Mouse (Mus musculus) skeletal muscle tissue, adult 2 months (tissue): Measurements from ENCODE around the gene Dcst1.

Experiments
- DNase-seq: peaks from one replicate; pipeline ENCODE4 v3.0.0-alpha.2; 2012; ENCODE audit warnings: low read depth, low spot score

Dcst1 gene

DNA sequence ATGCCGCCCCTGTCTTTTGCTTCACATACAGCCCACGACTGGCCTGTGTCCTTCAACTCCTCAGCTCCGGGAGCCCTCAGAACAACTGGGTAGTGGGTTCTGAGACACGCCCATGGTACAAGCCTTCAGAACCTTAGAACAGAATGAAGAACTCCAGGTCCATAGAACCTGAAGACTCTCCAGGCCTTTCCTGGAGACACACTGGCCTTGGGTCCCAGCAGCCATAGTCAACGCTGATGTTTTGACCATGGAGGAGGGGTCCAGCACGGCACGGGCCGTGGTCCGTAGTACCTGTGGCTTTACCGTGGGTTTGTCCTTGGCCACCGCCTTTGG lies at the start of gene Dcst1:
TSS of gene Dcst1 (minus strand) at position 101 of the 333 bp plus-strand sequence.
- DNase-seq, result no peak

DNA sequence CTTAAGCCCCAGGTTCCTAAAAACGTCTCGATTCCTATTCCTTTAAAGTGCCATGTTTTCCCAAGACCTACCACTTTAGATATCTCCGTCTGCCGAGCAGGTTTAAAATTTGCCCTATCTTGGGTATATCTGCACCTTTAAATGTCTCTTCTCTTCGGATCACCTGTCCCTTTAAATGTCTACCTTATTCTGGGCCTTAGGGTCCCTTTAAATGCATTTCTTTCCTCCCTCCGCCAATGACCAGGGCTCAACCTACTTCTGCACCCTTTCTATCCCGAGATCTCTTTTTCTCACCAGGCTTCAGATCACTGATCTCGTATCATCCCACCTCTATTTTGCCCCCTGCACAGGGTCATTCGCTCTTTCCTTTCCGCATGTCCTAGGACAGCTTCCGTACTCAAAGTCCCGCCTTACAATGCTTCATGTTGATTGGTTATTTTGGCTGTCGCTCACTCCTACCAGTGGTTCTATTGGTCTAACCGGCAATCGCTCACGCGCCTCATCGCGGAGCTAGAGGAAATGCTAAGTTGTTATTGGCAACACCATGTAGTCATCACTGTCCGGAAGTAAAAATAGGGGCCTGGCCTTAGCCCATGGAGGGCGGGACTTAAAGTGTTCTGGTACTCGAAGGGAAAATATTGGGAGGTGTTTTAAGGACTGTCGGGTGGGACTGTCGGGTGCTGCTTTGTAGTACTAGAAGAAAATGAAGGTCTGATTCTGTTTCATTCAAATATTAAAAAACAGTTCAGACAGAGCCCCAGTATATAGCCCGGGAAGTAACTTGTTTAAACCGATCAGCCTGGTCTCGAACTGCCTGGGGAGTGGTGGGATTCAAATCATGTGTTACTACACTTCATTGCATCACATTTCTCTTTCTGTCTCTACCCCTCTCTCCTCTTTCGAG lies 46.7 kb upstream of the Dcst1 start, which contains the start of gene Flad1:
TSS of gene Flad1 (minus strand) at position 381 of the 904 bp plus-strand sequence.
- peak; percentile 100 for DNase-seq

DNA sequence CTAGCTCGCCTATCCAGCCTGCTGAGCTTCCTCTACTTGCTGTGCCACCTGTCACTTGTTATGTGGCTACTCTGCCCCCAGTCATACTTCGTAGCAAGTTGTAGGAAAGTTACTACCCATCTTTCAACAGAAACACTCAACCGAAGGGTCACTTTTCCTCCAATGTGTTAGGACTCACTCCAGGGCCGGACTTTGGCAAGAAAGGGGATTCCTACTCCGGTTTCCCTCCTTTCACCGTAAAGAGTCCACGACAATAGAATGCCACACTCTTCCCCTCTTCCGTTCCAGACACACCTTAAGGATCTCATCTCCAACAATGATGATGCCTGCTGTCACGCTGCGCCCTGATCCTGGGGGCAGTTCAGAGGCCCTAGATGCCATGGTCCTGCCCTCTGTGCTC lies 45.8 kb upstream of the Dcst1 start:
- DNase-seq, result no peak

DNA sequence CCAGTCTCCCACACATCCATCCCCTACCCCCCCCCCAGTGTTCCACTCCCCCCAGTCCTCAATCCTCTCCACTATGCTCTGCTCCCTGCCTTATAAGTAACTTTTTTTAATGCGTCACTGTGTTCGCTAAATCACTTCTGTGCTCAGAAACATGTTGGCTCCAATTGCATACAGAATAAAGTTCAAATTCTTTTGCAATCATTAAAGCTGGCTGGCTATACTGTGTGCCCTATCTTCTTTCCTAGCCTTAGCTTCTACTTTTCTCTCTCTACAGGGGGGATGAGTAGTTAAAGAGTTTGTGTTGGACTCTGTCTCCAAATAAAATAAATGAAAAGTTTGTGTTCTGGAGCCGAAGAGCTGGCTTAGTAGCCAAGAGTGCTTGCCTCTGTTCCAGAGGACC lies 44.6 kb upstream of the Dcst1 start:
- no peak for DNase-seq

DNA sequence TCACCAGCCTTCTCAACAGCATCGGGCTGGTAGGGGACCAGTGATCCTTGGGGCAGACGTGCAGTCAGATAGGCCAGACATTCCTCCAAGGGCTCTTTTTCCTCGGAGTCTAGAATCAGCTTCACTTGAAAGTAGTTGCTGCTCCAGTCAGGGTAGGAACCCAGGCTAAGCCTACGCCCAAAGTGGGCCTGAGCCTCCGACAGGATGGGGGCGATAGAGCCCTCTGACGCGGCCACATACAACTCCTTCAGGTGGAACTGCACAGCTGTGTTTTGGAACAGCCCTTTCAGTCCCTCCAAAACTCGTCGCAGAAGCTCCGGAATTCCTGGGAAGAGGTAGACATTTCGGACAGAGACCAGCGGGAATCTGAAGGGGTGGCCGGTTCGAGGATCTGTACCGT lies 43.4 kb upstream of the Dcst1 start:
- DNase-seq, result no peak

DNA sequence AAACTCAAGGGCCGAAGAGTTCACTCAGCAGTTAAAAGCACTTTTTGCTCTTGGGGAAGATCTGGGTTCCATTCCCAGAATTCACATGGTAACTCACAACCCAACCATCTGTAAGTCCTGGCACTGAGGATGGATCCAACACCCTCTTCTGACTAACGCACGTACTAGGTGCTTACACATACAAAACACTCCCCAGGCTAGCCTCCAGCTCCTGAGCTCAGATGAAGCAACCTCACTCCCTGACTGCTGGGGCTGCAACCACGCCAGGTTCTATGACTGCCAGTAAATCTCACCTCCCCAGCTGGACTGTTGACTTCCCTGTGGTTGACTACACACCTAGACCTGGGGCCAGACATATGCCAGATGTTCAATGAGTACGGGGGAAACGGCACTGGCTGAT lies 41.8 kb upstream of the Dcst1 start:
- DNase-seq, result no peak

DNA sequence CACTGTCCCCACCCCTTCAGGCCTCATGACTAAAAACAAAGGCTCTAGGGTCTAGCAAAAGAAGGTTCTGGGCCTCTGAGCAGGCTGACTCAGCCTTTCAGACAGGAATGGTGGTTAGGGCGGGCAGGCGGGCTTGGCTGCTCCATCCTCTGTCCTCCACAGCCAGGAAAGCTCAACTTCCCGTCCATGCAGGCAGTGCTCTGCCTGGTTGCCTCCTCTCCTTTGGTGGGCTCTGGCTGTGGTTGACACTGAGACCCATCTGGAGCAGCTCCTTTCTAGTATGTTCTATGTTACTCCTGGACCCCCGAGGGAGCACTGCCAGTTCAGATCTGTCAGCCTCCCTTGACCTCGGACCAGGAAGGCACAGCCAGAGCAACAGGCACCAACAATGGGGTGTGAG lies 37.6 kb upstream of the Dcst1 start, which contains the start of gene Lenep:
TSS of gene Lenep (minus strand) at position 101 of the 400 bp plus-strand sequence.
- DNase-seq, result no peak

DNA sequence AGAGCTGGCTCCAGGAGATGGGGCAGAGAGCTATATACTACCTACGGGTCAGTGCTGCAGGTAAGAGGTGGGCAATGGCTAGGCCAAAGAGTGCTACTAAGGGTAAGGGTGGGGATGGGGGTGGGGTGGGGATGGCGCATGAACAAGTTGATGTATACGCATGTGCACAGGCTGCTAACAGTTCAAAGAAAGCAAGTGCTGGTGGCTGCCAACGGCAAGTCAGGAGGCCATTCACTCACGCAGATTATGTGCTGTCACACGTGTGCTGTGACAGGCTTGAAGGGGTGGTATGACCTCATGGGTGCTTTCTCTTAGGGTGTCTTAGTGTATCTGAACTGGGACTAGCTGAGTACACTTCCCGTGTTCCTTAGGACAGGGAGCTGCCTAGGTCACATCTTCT lies 36.3 kb upstream of the Dcst1 start:
- DNase-seq, result no peak

DNA sequence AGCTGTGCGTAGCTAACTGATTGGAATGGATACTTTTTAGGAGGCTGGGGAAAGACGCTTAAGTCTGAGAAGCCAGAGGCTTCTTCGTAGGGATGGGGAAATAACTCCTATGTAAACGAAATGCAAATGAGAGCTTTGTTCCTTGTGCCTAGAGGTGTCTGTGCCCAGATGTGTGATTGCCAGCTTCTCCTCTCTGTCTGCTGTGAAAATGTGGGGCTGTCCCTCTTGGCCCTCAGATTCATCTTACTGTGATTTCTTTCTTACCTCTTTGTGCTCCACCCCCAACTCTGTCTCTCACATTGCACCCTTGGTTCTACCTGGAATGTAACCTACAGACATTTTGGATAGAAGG lies 31.6 kb upstream of the Dcst1 start:
- no peak for DNase-seq

DNA sequence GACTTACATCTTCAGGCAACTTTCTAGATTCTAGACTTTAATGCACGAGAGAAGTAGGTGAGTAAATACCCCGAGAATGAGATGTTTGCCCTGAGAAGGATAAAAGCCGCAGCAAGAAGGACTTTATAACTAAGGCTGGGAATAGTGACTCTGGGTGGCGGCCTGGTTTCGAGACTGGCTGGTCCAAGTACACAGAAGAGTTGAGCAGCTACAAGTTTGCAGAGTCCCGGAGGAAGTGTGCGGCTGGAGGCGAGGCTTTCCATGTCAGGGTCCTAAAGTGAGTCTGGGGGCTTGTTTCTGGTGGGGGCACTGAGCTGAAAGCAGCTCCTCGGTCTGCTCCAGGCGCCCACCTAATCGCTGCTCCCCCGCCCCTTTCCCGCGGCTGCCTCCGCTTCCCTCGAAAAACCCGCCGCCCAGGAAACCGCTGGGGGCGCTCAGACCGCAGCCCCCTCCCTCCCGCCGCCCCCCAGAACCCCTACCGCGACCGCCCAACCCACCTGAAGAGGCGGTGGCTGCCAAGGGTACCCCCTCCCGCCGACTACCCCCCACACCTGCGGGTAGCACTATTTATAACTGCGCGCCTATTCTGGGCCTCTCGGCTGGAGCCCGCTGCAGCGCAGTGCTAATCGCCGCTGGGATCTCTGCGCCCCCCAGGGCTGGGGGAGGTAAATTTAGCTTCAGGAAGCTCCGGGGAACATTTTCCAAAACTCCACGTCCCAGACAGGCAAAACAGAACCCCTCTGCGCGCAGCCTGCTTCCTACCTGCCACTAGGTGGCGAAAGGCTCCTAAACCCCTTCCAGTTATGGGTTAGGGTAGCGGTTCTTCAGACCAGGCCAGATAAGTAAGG lies 31.0 kb upstream of the Dcst1 start:
- no peak for DNase-seq

DNA sequence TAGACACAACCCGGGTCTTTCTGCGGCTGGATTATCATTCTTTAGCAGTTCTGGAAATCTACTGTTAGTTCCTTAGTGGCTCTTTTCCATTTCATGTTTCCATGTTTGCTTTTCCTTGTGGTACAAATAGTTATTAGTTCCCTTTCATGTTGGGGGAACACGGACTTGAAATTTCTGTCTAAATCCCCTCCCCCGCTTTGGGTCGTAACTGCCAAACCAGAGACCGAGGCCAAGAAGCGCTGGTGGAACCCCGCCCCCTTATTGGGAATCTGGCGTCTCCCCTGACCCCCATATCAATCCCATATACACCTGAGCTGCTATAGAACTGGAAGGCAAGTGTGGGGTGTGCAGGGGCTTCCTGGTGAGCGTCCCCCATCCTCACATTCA lies 30.4 kb upstream of the Dcst1 start:
- no peak for DNase-seq

DNA sequence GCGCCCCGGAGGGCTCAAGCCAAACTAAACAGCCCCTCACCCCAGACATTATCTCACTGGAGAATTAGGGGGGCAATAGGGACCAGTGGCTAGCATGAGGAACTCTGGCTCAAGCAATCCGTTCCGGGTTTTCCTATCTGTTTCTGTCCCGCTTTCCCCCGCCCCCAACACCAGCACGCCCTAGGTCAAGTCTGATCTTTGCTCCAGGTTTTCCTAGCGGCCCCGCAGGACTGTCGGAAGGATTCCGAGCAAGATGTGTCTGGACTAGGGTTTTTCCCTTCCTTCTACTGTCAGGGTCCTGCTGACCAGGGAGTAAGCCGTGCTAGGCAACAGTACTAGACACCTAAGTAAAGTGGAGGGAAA lies 29.8 kb upstream of the Dcst1 start:
- DNase-seq, result peak; percentile 84

DNA sequence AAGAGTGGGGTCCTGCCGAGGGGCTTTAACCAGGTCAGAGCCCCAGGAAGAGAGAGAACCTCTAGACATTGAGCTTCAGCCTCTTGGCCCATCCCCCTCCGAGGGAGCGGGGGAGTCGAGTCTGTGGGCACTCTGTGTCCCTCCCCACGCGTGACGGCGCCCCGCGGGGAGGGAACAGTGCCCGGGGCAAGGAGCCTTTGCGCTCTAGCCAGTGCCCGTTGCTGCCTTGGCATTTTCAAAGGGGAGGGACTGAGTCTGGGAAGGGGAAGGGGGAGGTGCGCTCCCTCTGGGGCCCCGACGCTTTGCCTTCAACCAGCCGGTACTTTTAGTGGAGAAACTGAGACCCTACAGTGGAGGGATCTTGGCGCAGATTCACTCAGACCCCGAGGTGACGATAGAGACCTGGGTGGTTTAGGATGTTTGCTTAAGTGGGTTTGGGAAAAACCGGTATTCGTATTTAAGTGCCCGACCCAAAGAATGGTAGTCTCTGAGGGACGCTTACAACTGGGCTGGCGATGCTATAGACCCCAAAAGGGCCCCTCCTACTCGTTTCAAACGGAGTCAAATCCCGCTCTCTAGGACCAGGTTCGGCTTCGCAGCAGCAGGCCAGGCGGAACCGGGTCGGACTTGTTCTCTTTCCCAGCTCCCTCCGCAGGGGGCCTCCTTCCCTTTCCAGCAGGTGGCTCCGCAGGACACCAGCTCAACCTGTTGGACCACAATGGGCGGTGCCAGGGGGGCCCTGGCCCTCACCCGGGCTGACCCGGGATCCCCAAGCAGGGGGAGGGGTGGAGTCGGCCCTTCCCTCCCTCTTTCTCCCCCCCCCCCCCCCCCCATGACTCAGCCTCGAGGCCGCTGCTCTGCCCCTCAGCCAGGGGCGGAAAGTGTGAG lies 29.2 kb upstream of the Dcst1 start, which contains the start of gene Zbtb7b:
TSS of gene Zbtb7b (minus strand) at position 771 of the 888 bp plus-strand sequence.
- DNase-seq, result peak; percentile 87

DNA sequence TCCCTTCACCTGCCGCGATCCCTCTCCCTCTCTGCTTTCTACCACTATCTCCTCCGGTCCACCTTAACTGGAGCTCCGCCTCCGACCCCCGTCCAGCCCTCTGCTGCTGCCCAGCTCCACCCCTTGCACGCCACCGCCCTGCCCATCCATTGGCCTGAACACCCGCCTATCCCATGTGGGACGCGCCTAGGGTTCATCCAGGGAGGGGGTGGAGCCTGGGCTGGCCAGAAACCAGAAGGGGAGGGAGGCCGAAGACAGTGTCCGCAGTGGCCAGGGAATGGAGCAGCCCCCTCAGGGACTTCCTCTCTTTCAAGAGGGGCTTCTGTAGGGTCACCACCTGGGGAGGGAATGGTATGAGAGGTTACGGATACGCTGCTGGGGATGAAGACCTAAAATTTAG lies 28.6 kb upstream of the Dcst1 start:
- DNase-seq, result peak; percentile 97

DNA sequence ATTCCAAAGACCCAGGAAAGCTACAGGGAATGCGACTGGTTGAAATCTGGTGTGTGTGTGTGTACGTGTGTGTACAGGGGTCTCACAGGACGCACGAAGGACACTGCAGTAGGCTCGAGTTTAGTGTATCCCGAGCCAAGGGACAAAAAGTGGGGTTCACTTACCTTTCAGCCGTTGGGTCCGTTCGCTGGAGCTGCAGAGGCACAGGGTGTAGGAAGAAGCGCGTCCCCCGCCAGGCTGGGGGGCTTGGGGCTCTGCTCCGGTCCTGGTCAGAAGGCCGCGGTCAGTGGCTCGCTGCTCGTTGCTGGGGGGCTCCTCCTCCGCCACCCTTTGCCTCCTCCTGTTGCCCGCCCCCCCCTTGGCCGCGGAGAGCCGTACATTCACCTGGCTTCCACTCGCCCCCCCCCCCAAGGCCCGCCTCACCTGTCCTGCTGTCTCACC lies 27.8 kb upstream of the Dcst1 start:
- no peak for DNase-seq

DNA sequence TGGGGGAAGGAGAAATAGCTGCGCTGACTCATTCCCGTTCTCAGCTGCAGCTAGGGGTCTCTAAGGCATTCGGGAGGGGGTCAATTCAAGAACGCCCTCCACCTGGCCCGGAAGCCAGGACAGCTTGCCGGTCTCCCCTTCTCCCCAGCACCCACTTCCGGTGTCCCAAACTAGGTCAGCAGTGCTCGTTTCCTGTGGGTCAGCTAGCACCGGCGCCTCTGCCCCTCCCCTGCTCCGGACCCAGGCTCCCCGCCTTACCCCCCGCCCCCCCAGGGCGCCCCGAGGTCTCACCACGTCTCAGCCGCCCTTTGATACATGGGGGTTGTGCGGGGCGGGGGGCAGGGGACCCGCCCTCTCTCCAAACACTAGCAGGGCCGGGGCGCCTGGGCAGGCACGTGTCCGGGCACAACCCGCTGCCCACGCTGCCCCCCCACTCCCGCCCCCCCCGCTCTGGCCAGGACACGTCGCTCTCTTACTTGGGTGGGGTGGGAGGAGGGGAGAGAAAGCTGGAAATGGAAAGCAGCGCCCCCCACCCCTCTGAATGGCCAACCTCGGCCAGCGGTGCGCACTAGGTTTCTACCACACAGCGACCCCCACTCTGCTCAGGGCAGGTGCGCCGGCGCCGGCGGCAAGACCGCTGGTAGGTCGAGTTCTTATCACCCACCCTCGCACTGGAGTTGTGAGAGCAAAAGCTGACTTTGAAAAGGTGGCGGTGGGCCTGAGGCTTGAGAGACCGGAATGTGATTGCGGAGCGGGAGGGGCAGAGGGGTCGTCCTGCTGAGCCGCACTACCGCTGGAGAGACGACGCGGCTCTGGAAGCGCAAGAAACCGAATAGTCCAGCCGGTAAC lies 26.8 kb upstream of the Dcst1 start:
- DNase-seq, result peak; percentile 78

DNA sequence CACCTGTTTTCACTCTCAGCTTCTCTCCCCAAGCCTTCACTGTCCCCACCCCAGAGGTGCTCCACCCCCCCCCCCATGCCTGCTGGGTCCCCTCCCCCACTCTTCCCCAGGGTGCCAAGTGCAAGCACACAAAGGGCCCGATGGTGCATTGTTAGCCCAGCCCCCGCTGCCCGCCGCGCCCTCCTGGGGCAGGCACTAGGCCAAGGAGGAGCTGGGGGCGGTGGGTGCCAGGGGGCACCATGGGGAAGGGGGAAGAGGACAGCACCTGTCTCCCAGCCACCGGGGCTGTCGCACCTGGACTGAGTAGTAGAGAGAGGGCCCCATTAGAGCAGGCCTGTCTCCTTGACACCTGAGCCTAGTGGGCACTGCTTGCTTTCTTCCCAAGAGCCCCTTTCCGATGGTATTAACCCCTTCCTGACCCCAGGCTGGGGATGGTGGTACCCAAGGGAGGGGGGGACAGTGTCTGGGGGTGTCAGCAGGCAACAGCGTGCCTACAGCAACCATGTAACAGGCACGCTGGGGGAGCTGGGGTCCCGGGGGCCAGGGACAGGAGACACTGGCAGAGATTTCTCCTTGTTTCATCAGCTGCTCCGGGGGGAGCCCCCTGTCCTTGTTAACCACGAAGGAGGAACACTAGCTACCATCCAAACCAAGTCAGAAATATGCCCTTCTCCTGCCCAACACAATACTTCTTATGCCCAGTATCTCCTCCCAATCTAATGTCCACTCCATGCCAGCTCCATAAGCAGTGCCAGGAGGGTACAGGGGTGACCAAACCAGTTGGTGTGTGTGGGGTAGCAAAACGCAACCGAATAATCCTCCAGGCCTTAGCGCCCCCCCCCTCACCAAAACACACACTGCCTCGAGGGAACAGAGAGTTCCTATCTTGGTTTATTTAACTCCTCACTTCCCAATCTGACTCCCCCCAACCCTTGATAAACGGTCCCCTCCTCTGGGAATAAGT lies 25.9 kb upstream of the Dcst1 start:
- DNase-seq, result no peak

DNA sequence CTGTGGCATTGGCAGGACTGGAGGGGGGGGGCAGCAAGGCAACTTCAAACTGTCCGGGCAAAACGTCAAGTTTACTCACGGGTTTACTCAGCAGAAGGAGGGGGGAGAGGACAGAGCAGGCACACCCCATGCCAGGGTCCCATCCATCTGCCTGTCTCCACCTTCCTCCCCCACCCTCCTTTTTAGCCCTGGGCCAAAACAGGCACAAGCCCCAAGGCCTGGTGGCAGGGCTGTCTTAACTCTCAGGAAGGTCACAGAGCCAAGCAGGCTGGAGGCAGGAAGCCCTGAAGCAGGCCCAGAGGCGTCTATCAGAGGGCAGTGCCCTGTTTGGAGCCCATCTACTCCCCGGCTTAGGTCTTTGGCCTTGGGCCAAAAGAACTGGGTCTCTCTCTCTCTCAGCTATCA lies 25.1 kb upstream of the Dcst1 start:
- DNase-seq, result peak; percentile 78

DNA sequence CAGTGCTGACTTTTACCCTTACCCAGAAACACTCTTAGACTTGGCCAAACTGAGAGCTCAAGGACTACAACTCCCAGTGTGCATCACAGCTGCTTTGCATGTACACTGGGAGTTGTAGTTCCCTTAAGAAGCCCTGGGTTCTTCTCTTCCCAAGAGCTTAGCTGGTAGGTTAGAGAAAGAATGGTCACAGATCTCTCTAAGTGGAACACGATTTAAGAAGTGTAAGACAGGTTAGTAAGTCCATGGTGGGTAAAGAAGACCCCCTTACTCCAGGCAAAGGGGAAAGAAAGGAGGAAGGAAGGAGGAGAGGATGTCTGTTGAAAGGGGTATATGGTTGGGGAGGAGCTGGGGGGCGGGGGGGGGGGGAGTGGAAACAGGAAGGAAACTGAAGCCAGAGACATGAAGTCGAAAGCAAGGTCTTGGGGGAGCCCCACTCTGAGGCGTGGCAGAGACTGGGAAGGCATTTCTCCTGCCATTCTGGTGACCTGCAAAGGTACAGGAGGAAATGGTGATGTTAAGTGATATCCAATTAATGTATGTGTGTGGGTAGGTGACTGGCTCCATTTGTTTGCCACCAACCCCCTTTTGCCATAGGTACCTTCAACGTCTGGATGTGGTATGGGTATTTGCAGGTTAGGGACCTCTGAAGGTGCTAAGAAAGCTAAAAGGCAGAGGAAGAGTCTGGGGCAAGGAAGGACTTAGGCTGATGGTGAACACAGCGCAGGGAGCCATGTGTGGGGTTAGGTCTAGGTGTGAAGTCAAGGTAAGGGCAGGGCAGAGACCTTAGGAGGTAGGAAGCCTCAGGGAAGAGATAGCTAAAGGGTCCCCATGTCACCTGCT lies 24.1 kb upstream of the Dcst1 start:
- no peak for DNase-seq
